Mouse (Mus musculus): ENCODE measurements around the gene 6030468B19Rik. TPM values are rescaled to one million over a fixed set of nuclear protein-coding genes. Genes with fewer than 3 reads are reported as not detected.
"Not testable (repeated sequence)": the region's sequence is repeated elsewhere in the genome, so short reads cannot be mapped to it uniquely, and the experiment has no call there.

6030468B19Rik gene
- polyA plus RNA-seq, 1 experiment from 2014 or later: 0.65 TPM

- Histone ChIP-seq H3K36me3 (ENCODE audit: control insufficient read depth, insufficient read depth, low read length) (no peaks in the 10 kb centered on the region), H3K27me3 (ENCODE audit: control insufficient read depth, insufficient read depth, low read length) (no peaks in the 10 kb centered on the region), H3K4me2 (ENCODE audit: low read depth) (no peak overlapping the region), H3K27ac (ENCODE audit: low read depth, low read length) (no peak overlapping the region), H3K4me3 (ENCODE audit: low read depth, low read length) (no peak overlapping the region), H3K9ac (ENCODE audit: low read length) (no peak overlapping the region), H3K9me3 (ENCODE audit: control insufficient read depth, low read length) (no peaks in the 10 kb centered on the region), H3K4me1 (ENCODE audit: control insufficient read depth, insufficient read depth, low read length) (peaks cover 23% of the 10 kb centered on the region)
- no peak for ATAC-seq (ENCODE audit: insufficient read depth, low FRiP score, low TSS enrichment)
- WGBS: 46% methylated on average over 3 of the region's 3 CpGs
- DNase-seq (ENCODE audit: low spot score): no peak
Observed at GRCm38 (mm10) chr11:117827386-117827785, 29.9 kb downstream of the 6030468B19Rik start.

GRCm38 (mm10) chr11:117828149-117828887 is 30.9 kb downstream of the 6030468B19Rik start:
- Histone ChIP-seq H3K4me1 (ENCODE audit: control insufficient read depth, insufficient read depth, low read length) (peaks cover 26% of the 10 kb centered on the region), H3K27me3 (ENCODE audit: control insufficient read depth, insufficient read depth, low read length) (no peaks in the 10 kb centered on the region), H3K36me3 (ENCODE audit: control insufficient read depth, insufficient read depth, low read length) (no peaks in the 10 kb centered on the region), H3K9me3 (ENCODE audit: control insufficient read depth, low read length) (no peaks in the 10 kb centered on the region), H3K27ac (ENCODE audit: low read depth, low read length) (no peak overlapping the region), H3K9ac (ENCODE audit: low read length) (no peak overlapping the region), H3K4me3 (ENCODE audit: low read depth, low read length) (no peak overlapping the region), H3K4me2 (ENCODE audit: low read depth) (no peak overlapping the region)
- DNase-seq (ENCODE audit: low spot score) (no peak), ATAC-seq (ENCODE audit: insufficient read depth, low FRiP score, low TSS enrichment) (no peak)
- WGBS: 90% methylated on average over 18 of the region's 18 CpGs

DNA sequence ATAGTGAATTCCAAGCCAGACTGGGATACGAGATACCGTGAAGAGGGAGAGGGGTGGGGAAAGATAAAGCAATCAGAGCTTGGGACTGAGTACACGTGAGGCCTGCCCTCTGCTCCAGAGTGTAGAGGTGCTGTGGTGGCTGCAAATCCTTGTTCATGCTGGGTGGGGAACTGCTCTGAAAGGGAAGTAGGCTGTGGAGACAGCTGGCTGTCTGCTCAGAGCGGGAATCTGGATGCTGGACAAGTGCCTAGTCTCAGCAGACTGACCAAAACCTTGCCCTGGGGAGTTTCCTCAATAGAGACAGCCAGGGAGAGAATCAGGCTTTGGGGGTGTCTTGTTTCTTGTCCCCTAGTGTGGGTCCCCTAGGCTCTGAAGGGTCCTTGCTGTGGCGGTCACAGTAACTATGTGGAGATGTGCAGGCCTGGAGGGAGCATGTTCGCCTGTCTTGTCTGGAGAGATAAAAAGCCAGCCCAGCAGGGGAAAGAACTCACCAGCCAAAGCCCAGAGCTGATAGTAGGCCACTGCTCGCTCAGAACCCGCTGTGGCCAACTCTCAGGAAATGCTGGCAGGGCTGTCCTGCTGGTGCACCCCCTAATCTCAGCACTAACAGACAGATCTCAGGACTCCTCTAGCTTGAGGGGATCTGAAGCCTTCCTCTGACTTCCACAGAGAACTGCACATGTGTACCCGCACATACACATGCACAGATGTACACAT is 31.6 kb downstream of the 6030468B19Rik start:
- no peak for ATAC-seq (ENCODE audit: insufficient read depth, low FRiP score, low TSS enrichment)
- 72% methylated on average over 9 of the region's 9 CpGs for WGBS
- Histone ChIP-seq H3K27ac (ENCODE audit: low read depth, low read length) (no peak overlapping the region), H3K4me1 (ENCODE audit: control insufficient read depth, insufficient read depth, low read length) (peaks cover 25% of the 10 kb centered on the region), H3K36me3 (ENCODE audit: control insufficient read depth, insufficient read depth, low read length) (no peaks in the 10 kb centered on the region), H3K9ac (ENCODE audit: low read length) (no peak overlapping the region), H3K4me2 (ENCODE audit: low read depth) (no peak overlapping the region), H3K9me3 (ENCODE audit: control insufficient read depth, low read length) (no peaks in the 10 kb centered on the region), H3K27me3 (ENCODE audit: control insufficient read depth, insufficient read depth, low read length) (no peaks in the 10 kb centered on the region), H3K4me3 (ENCODE audit: low read depth, low read length) (no peak overlapping the region)
- DNase-seq (ENCODE audit: low spot score): no peak

GRCm38 (mm10) chr11:117829671-117830215 is 32.3 kb downstream of the 6030468B19Rik start:
- H3K4me3 ChIP-seq (ENCODE audit: low read depth, low read length): no peak overlapping the region

DNA sequence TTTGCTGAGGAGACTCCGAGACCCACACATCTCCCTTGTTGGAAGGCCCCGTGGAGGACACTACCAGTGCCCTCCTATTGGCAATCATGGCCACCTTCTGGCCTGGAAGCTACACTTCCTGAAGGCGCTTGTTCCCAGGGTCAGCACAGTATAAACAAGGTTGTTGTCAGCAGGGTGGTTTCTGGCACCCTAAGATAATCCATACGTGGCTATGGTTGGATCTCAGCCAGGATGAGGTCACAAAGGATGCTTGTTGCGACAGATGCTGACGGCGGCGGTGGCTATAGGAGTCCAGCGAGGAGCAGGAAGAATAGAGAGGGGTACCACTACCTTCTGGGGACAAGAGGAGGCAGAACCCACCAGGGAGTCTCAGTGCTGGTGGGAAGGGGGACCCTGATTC is 32.9 kb downstream of the 6030468B19Rik start:
- WGBS: 93% methylated on average over 9 of the region's 9 CpGs
- Histone ChIP-seq H3K9me3 (ENCODE audit: control insufficient read depth, low read length) (no peaks in the 10 kb centered on the region), H3K27me3 (ENCODE audit: control insufficient read depth, insufficient read depth, low read length) (no peaks in the 10 kb centered on the region), H3K4me1 (ENCODE audit: control insufficient read depth, insufficient read depth, low read length) (peaks cover 14% of the 10 kb centered on the region), H3K27ac (ENCODE audit: low read depth, low read length) (no peak overlapping the region), H3K9ac (ENCODE audit: low read length) (peak overlapping the region; percentile 7; the same call in 1 of the 2 replicates), H3K36me3 (ENCODE audit: control insufficient read depth, insufficient read depth, low read length) (no peaks in the 10 kb centered on the region), H3K4me3 (ENCODE audit: low read depth, low read length) (no peak overlapping the region), H3K4me2 (ENCODE audit: low read depth) (no peak overlapping the region)
- no peak for ATAC-seq (ENCODE audit: insufficient read depth, low FRiP score, low TSS enrichment)
- DNase-seq (ENCODE audit: low spot score): no peak

More at GRCm38 (mm10) chr11:117829671-117830215, 32.3 kb downstream of the 6030468B19Rik start:
- WGBS: 86% methylated on average over 2 of the region's 2 CpGs
- H3K4me2 ChIP-seq (ENCODE audit: low read depth): no peak overlapping the region
- H3K27ac ChIP-seq (ENCODE audit: low read depth, low read length): no peak overlapping the region
- peaks cover 20% of the 10 kb centered on the region for H3K4me1 ChIP-seq (ENCODE audit: control insufficient read depth, insufficient read depth, low read length)
- H3K36me3 ChIP-seq (ENCODE audit: control insufficient read depth, insufficient read depth, low read length): no peaks in the 10 kb centered on the region
- DNase-seq (ENCODE audit: low spot score): no peak
- ATAC-seq (ENCODE audit: insufficient read depth, low FRiP score, low TSS enrichment): no peak
- no peaks in the 10 kb centered on the region for H3K27me3 ChIP-seq (ENCODE audit: control insufficient read depth, insufficient read depth, low read length)
- no peak overlapping the region for H3K9ac ChIP-seq (ENCODE audit: low read length)
- H3K9me3 ChIP-seq (ENCODE audit: control insufficient read depth, low read length): no peaks in the 10 kb centered on the region

- Histone ChIP-seq H3K4me3 (ENCODE audit: low read depth, low read length) (peak overlapping the region; percentile 31), H3K9ac (ENCODE audit: low read length) (peak overlapping the region; percentile 32; the same call in 1 of the 2 replicates), H3K36me3 (ENCODE audit: control insufficient read depth, insufficient read depth, low read length) (no peaks in the 10 kb centered on the region), H3K27ac (ENCODE audit: low read depth, low read length) (no peak overlapping the region), H3K9me3 (ENCODE audit: control insufficient read depth, low read length) (no peaks in the 10 kb centered on the region), H3K27me3 (ENCODE audit: control insufficient read depth, insufficient read depth, low read length) (no peaks in the 10 kb centered on the region), H3K4me1 (ENCODE audit: control insufficient read depth, insufficient read depth, low read length) (peaks cover 6% of the 10 kb centered on the region; the same call in 1 of the 2 replicates), H3K4me2 (ENCODE audit: low read depth) (peak overlapping the region; percentile 55)
- ATAC-seq (ENCODE audit: insufficient read depth, low FRiP score, low TSS enrichment): peak; percentile 63
- 15% methylated on average over 28 of the region's 28 CpGs for WGBS
- DNase-seq (ENCODE audit: low spot score): peak; percentile 85
Observed at GRCm38 (mm10) chr11:117832086-117832969, 34.9 kb downstream of the 6030468B19Rik start.

DNA sequence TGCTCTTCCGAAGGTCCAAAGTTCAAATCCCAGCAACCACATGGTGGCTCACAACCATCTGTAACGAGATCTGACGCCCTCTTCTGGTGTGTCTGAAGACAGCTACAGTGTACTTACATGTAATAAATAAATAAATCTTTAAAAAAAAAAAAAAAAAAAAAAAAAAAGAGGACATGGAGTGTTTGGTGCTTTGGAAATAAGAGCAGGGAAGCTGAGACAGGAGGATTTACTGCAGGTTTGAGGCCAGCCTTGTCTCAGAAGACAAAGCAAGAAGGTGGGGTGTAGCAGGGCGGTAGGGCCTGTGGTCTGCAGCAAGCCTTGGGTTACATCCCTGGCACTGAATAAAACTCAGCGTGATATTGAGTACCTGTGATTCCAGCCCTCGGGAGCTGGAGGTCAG is 36.0 kb downstream of the 6030468B19Rik start:
- H3K9ac ChIP-seq (ENCODE audit: low read length); H3K27ac ChIP-seq (ENCODE audit: low read depth, low read length); DNase-seq (ENCODE audit: low spot score); H3K4me2 ChIP-seq (ENCODE audit: low read depth); H3K9me3 ChIP-seq (ENCODE audit: control insufficient read depth, low read length); H3K36me3 ChIP-seq (ENCODE audit: control insufficient read depth, insufficient read depth, low read length); H3K4me3 ChIP-seq (ENCODE audit: low read depth, low read length); H3K4me1 ChIP-seq (ENCODE audit: control insufficient read depth, insufficient read depth, low read length); H3K27me3 ChIP-seq (ENCODE audit: control insufficient read depth, insufficient read depth, low read length); ATAC-seq (ENCODE audit: insufficient read depth, low FRiP score, low TSS enrichment): not testable (repeated sequence)
- 90% methylated on average over 4 of the region's 6 CpGs for WGBS

DNA sequence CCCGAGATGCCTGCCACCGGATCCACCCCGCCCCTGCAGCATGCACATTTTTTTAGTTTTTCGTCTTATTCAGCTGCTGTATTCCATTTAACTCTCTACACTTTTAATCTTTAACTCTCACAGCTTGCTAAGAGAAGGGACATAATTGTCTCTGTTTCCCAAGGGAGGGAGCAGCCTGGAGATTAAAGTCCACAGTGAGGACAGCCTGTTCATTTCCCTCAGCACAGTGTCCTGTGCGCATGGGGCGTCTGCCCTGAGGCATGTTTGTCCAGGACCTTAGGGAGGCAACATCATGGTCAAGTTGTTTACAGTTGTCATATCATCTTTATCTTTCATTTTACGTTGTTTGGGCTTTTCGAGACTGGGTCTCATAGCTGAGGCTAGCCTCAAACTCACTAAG is 36.6 kb downstream of the 6030468B19Rik start:
- H3K27ac ChIP-seq (ENCODE audit: low read depth, low read length): no peak overlapping the region
- ATAC-seq (ENCODE audit: insufficient read depth, low FRiP score, low TSS enrichment): no peak
- WGBS: 95% methylated on average over 8 of the region's 8 CpGs

More for the DNA sequence above, 36.6 kb downstream of the 6030468B19Rik start:
- Histone ChIP-seq H3K36me3 (ENCODE audit: control insufficient read depth, insufficient read depth, low read length) (no peaks in the 10 kb centered on the region), H3K4me2 (ENCODE audit: low read depth) (no peak overlapping the region), H3K27me3 (ENCODE audit: control insufficient read depth, insufficient read depth, low read length) (no peaks in the 10 kb centered on the region), H3K4me3 (ENCODE audit: low read depth, low read length) (no peak overlapping the region), H3K9me3 (ENCODE audit: control insufficient read depth, low read length) (no peaks in the 10 kb centered on the region), H3K4me1 (ENCODE audit: control insufficient read depth, insufficient read depth, low read length) (peaks cover 6% of the 10 kb centered on the region; the same call in 1 of the 2 replicates), H3K9ac (ENCODE audit: low read length) (no peak overlapping the region)
- DNase-seq (ENCODE audit: low spot score): no peak

All from neural tube, embryonic 11.5 days (tissue).